Mouse (Mus musculus): ENCODE measurements around the gene Setdb2.

GRCm38 (mm10) chr14:59422912-59423663, 17.6 kb downstream of the Setdb2 start:
- no peak for TF ChIP-seq CTCF (IDR thresholded peaks at IDR 0.05)
- no peak for TF ChIP-seq EP300 (IDR thresholded peaks at IDR 0.05)
